Mouse (Mus musculus) cerebellum, adult 11 months (tissue): ENCODE results near the gene Arfgef3.
"Not testable (repeated sequence)": the region's sequence is repeated elsewhere in the genome, so short reads cannot be mapped to it uniquely, and the experiment has no call there.

Experiments used
- DNase-seq: peaks from one replicate; pipeline ENCODE4 v3.0.0; 2022

Arfgef3 gene

DNA sequence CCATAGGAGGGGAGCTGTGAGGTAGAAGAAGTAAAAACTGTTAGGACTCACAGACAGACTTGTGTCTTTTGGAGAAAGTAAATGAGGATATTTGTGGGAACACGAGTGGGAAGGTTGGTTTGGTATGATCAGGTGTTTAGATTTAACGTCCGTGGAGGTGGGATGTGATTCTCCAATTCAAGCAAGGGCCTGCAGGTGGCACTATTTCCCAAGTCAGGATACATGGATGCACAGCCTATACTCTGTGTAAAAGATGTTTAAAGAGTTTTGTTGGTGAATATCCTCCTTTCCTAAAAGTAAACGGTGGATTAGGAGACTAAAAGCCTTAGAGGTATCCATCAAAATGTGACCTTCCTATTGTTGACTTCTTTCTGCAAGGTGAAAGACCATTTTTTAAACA, 180.8 kb downstream of the Arfgef3 start:
- peak; percentile 45 for DNase-seq

DNA sequence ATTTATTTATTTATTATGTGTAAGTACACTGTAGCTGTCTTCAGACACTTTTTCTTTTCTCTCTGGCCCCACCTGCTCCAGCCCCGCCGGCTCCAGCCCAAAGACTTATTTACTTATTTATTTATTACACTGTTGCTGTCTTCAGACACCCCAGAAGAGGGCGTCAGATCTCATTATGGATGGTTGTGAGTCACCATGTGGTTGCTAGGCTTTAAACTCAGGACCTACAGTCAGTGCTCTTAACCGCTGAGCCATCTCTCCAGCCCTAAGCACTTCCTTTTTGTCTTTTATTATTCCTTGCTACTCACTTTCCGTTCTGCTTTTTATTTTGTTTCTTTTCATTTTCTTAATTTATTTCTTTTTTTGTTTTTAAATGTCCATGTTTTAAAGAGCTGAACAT, 182.3 kb downstream of the Arfgef3 start:
- no peak for DNase-seq

DNA sequence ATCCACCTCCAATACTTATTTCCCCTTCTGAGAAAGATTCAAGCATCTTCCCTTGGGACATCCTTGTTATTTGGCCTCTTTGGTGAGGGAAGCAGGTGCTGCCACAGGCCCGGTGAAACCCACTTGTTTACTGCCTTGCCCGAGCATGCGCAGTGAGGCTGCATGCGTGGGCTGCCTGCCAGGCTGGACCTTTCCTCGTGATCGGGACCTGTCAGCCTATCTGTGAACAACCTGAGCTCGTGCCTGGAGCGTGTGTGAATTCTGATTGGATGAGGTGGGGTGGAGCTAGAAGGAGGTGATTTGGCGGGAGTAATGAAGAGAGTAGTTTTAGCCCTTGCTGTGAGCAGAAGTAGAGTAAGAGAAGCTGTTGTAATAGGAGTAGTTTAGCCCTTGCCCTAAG, 184.7 kb downstream of the Arfgef3 start:
- DNase-seq = not testable (repeated sequence)

DNA sequence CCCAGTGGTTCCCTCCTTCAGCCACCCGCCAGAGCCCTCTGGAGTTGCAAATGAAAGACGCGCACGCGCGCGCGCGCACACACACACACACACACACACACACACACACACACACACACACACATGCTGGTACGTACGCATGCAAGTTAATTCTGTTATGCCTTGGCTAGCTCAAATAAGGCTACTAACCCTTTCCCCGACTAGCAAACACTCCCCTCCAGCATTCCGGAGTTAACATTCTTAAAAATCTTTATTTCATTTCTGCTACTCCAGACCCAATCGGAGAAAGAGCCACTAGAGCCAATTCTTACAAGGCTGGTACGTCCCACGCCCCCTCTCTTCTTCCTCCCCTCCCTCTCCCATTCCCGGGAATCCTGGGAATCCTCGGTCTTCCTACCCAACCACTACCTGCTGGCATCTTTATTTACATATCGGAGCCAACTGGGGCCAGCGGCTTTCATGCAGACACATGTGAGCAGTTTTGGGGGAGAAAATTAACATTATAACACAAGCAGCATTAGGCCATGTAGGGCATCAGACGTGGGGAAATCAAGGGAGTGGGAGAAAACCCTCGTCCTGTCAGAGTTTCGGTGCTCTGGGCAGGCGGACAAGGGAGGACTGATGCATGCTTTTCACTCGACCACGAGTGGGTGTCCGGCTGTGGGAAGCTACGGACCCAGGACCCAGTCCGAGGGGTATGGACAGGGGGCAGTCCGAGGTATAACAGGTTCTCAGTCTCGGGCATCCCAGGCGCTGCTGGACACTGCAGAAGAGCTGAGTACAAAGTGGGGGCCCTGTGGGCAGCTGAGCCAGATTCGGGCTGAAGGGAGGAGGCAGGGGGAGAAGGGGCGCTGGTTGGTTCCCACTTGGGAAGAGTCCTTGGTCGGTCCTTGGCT, 194.2 kb downstream of the Arfgef3 start:
- no peak for DNase-seq

DNA sequence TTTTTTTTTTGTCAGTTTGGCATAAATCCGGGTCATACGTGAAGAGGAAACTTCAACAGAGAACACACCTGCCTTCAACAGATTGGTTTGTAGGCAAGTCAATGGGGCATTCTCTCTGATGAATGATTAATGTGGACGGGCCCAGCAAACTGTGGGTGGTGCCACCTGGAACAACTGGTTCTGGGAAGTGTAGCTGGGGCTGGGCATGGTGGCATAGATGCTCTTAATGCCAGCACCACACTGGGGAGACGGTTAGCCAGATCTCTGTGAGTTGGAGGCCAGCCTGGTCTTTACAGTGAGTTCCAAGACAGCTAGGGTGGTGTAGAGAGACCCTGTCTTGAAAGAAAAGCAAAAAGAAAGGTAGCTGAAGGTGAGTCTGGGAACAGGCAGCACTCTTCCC, 196.4 kb downstream of the Arfgef3 start:
- DNase-seq = no peak

DNA sequence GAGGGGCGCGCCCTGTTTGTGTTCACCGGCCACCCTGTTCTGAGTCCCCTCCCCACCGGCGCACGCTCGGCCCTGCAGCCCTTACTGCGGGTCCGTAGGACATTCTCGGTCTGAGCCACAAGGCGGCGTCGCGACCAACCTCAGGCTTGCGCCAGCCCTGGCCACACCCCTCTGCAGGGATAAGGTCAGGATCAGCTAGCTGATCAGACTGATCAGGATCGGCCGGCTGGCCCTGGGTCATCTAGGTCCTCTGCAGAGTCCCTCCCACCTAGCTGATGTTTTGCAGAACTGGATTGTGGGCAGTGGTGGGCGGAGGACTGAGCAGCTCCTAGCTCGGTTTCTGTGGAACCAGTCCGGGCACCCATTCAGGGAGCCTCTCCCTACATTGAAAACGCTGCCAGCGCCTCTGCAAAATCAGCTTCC, 197.9 kb downstream of the Arfgef3 start, which contains the start of gene Hebp2:
Gene Hebp2 (minus strand): TSS at position 264 of the 423 bp plus-strand sequence.
- peak; percentile 57 for DNase-seq

DNA sequence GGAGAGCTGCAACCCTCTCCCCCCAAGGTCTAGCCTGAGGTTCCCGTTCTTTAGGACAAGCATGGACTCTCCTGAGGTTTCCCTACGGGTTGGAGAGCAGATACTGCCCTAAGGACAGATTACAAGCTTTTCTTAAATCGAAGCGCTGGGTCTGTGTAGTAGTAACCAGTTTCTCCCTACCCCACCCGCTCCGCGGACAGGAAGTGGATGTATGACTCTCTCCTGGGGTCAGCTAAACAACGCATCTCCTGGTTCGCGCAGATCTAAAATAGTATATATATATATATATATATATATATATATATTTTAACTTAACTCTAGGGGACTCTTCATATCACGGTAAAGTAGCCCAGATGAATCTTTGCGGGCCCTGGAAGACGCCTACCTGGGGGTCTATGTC, 198.4 kb downstream of the Arfgef3 start:
- DNase-seq = no peak

DNA sequence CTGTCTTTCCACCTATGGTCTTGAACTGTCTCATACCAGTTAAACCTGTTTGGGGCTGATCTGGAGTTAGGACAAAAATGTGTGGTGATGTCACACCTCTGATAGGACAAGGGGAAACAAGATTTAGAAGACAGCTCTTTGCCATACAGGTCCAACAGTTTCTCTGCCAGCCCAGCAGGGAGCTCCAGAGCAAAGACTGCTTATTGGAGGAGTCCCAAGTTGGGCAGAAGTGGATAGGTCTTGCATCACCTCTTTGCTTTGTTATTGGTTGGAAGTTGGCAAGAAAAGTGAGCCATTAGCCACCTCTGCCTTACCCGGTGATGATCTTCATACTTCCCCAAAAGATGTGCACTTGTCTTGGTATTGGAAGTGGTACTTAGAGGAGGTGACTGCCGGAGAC, 206.9 kb downstream of the Arfgef3 start:
- no peak for DNase-seq

DNA sequence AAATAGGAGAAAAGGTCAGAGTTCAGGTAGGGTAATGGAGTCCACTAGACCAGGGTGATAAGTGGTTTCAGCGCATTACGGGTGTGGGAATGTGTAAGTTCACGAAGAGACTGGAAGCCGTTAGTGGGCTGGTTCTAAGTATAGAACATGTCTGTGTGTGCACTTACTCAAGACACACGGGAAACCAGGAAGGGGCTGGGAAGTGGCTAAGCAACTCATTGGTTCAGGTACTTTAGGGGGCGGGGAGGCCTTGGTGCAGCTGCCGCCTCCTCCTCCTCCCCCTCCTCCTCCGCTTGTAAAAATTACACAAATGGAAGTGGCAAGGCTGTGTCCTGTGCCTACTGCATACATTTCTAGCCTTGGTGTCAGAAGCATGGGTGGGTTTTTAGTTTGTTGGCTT, 211.5 kb downstream of the Arfgef3 start:
- DNase-seq = no peak
